Mouse (Mus musculus) CH12.LX (cell line): ENCODE data around the gene H2-Oa. TPM values are rescaled to one million over a fixed set of nuclear protein-coding genes. Genes with fewer than 3 reads are reported as not detected.
"Not testable (repeated sequence)": the region's sequence is repeated elsewhere in the genome, so short reads cannot be mapped to it uniquely, and the experiment has no call there.

ENCODE experiments used
- DNase-seq: peaks from one replicate; pipeline ENCODE4 v3.0.0-alpha.2; 2013; ENCODE audit errors: extremely low read depth
- H3K27ac ChIP-seq: 2 replicates; pipeline ENCODE4 v1.5.1; 2012; ENCODE audit warnings: low read depth, mild to moderate bottlenecking, control low read depth, moderate library complexity; ENCODE audit not compliant: insufficient read depth
- H3K27me3 ChIP-seq: replicated peaks from 2 replicates; pipeline ENCODE3; 2012; ENCODE audit warnings: inconsistent platforms
- H3K36me3 ChIP-seq, 2 experiments: replicated peaks in 1 of 2; 2 replicates each; pipeline versions ENCODE3 to v1.6.1; 2012; ENCODE audit warnings: inconsistent platforms in 1 of 2, low read length in 1 of 2, mild to moderate bottlenecking in 1 of 2, mixed read lengths in 1 of 2, moderate library complexity in 1 of 2; ENCODE audit not compliant: control insufficient read depth in 1 of 2, insufficient read depth in 1 of 2
- H3K4me1 ChIP-seq, 2 experiments: 2 replicates each; pipeline ENCODE4 v1.6.1; 2012; ENCODE audit warnings: inconsistent platforms in 1 of 2, moderate library complexity in 1 of 2; ENCODE audit not compliant: insufficient read depth in 2 of 2, control insufficient read depth in 1 of 2
- H3K4me2 ChIP-seq: 2 replicates; pipeline ENCODE4 v1.6.1; 2012; ENCODE audit warnings: low read depth, mild to moderate bottlenecking, control low read depth; ENCODE audit not compliant: poor library complexity, insufficient read depth, severe bottlenecking
- H3K4me3 ChIP-seq, 3 experiments: fragments of 150-350 bp in 1 of 3; sonication (generic) in 1 of 3; replicated peaks in 1 of 3; 2 replicates each; pipeline versions ENCODE3 to v1.5.1; 2011 to 2012; ENCODE audit warnings: low read depth in 2 of 3, low read length in 2 of 3, mild to moderate bottlenecking in 2 of 3, moderate library complexity in 2 of 3, control low read depth in 1 of 3, improper control_type of control experiment in 1 of 3, inconsistent platforms in 1 of 3, mixed read lengths in 1 of 3; ENCODE audit not compliant: poor library complexity in 1 of 3
- H3K79me2 ChIP-seq: replicated peaks from 2 replicates; pipeline ENCODE4 v1.6.1; 2012; ENCODE audit warnings: mild to moderate bottlenecking, moderate library complexity; ENCODE audit not compliant: control insufficient read depth, poor library complexity, insufficient read depth, severe bottlenecking; ENCODE audit errors: extremely low read depth
- H3K9ac ChIP-seq: 2 replicates; pipeline ENCODE4 v1.6.1; 2012; ENCODE audit warnings: low read depth, mild to moderate bottlenecking, control low read depth, moderate library complexity; ENCODE audit not compliant: insufficient read depth
- H3K9me3 ChIP-seq: replicated peaks from 2 replicates; pipeline ENCODE3; 2012; ENCODE audit warnings: low read length, inconsistent platforms, mixed read lengths
- BHLHE40 ChIP-seq: IDR thresholded peaks from 2 replicates; pipeline ENCODE4 v1.6.1; 2011; ENCODE audit warnings: mild to moderate bottlenecking, low read depth, low read length, improper control_type of control experiment
- CHD2 ChIP-seq: IDR thresholded peaks from 2 replicates; pipeline ENCODE4 v1.6.1; 2011; ENCODE audit warnings: low read length, improper control_type of control experiment
- CTCF ChIP-seq, 2 experiments: IDR thresholded peaks in 1 of 2; conservative IDR thresholded peaks in 1 of 2; 2 replicates each; pipeline ENCODE4 v1.5.1; 2011 to 2012; ENCODE audit warnings: low read depth in 2 of 2, low read length in 2 of 2, improper control_type of control experiment in 1 of 2, inconsistent platforms in 1 of 2, mild to moderate bottlenecking in 1 of 2, moderate library complexity in 1 of 2
- E2F4 ChIP-seq: IDR thresholded peaks from 2 replicates; pipeline ENCODE4 v1.6.1; 2011; ENCODE audit warnings: low read depth, low read length, improper control_type of control experiment; ENCODE audit not compliant: insufficient replicate concordance
- ELF1 ChIP-seq: IDR thresholded peaks from 2 replicates; pipeline ENCODE4 v1.6.1; 2014; ENCODE audit warnings: low read depth, mild to moderate bottlenecking, inconsistent platforms, low read length, improper control_type of control experiment
- EP300 ChIP-seq: IDR thresholded peaks from 2 replicates; pipeline ENCODE4 v1.6.1; 2011; ENCODE audit warnings: low read length, improper control_type of control experiment
- ETS1 ChIP-seq: conservative IDR thresholded peaks from 2 replicates; pipeline ENCODE4 v1.6.1; 2012; ENCODE audit warnings: low read depth, mild to moderate bottlenecking, inconsistent platforms, low read length, improper control_type of control experiment, moderate library complexity
- GABPA ChIP-seq: IDR thresholded peaks from 2 replicates; pipeline ENCODE4 v1.6.1; 2012; ENCODE audit warnings: low read depth, low read length, improper control_type of control experiment, inconsistent platforms; ENCODE audit not compliant: insufficient replicate concordance
- HCFC1 ChIP-seq: IDR thresholded peaks from 2 replicates; pipeline ENCODE4 v1.6.1; 2012; ENCODE audit warnings: low read depth, mild to moderate bottlenecking, inconsistent platforms, low read length, improper control_type of control experiment
- IRF4 ChIP-seq: IDR thresholded peaks from 2 replicates; pipeline ENCODE4 v1.6.1; 2014; ENCODE audit warnings: low read depth, mild to moderate bottlenecking, inconsistent platforms, low read length, improper control_type of control experiment
- JUN ChIP-seq: IDR thresholded peaks from 2 replicates; pipeline ENCODE4 v1.6.1; 2011; ENCODE audit warnings: low read depth, mild to moderate bottlenecking, low read length, improper control_type of control experiment, moderate library complexity; ENCODE audit not compliant: insufficient read depth
- MAFK ChIP-seq: IDR thresholded peaks from 2 replicates; pipeline ENCODE4 v1.6.1; 2011; ENCODE audit warnings: low read length, improper control_type of control experiment; ENCODE audit not compliant: insufficient replicate concordance
- MAX ChIP-seq: IDR thresholded peaks from 2 replicates; pipeline ENCODE4 v1.6.1; 2011; ENCODE audit warnings: low read length, improper control_type of control experiment
- MAZ ChIP-seq: IDR thresholded peaks from 2 replicates; pipeline ENCODE4 v1.6.1; 2012; ENCODE audit warnings: low read depth, mild to moderate bottlenecking, inconsistent platforms, low read length, improper control_type of control experiment, moderate library complexity
- MEF2A ChIP-seq: IDR thresholded peaks from 2 replicates; pipeline ENCODE4 v1.6.1; 2014; ENCODE audit warnings: low read depth, mild to moderate bottlenecking, inconsistent platforms, low read length, improper control_type of control experiment, borderline replicate concordance
- MYC ChIP-seq: IDR thresholded peaks from 2 replicates; pipeline ENCODE4 v1.6.1; 2011; ENCODE audit warnings: low read depth, mild to moderate bottlenecking, improper control_type of control experiment, low read length
- POLR2A ChIP-seq: IDR thresholded peaks from 2 replicates; pipeline ENCODE4 v1.6.1; 2011; ENCODE audit warnings: low read depth, mild to moderate bottlenecking, improper control_type of control experiment, low read length
- POLR2AphosphoS2 ChIP-seq: IDR thresholded peaks from 2 replicates; pipeline ENCODE4 v1.6.1; 2011; ENCODE audit warnings: low read depth, low read length, improper control_type of control experiment
- RAD21 ChIP-seq: IDR thresholded peaks from 2 replicates; pipeline ENCODE4 v1.6.1; 2011; ENCODE audit warnings: low read depth, mild to moderate bottlenecking, low read length, improper control_type of control experiment, moderate library complexity
- RCOR1 ChIP-seq: conservative IDR thresholded peaks from 2 replicates; pipeline ENCODE4 v1.6.1; 2012; ENCODE audit warnings: low read depth, mild to moderate bottlenecking, inconsistent platforms, low read length, improper control_type of control experiment
- SIN3A ChIP-seq: IDR thresholded peaks from 2 replicates; pipeline ENCODE4 v1.6.1; 2012; ENCODE audit warnings: low read length, improper control_type of control experiment, inconsistent platforms
- SMC3 ChIP-seq: IDR thresholded peaks from 2 replicates; pipeline ENCODE4 v1.6.1; 2011; ENCODE audit warnings: low read depth, low read length, improper control_type of control experiment
- TBP ChIP-seq: conservative IDR thresholded peaks from 2 replicates; pipeline ENCODE4 v1.6.1; 2011; ENCODE audit warnings: low read depth, low read length, improper control_type of control experiment
- TCF12 ChIP-seq: IDR thresholded peaks from 2 replicates; pipeline ENCODE4 v1.6.1; 2014; ENCODE audit warnings: low read depth, mild to moderate bottlenecking, inconsistent platforms, low read length, improper control_type of control experiment
- UBTF ChIP-seq: IDR thresholded peaks from 2 replicates; pipeline ENCODE4 v1.6.1; 2012; ENCODE audit warnings: low read depth, mild to moderate bottlenecking, inconsistent platforms, low read length, improper control_type of control experiment, moderate library complexity
- USF2 ChIP-seq: conservative IDR thresholded peaks from 2 replicates; pipeline ENCODE4 v1.6.1; 2011; ENCODE audit warnings: low read depth, low read length, improper control_type of control experiment
- ZNF384 ChIP-seq: IDR thresholded peaks from 2 replicates; pipeline ENCODE4 v1.6.1; 2012; ENCODE audit warnings: low read depth, low read length, improper control_type of control experiment, inconsistent platforms
- dilution Hi-C: fragments of 300-500 bp; cut with MboI; formaldehyde crosslinking; loops from 2 replicates; pipeline ENCODE4 v1.14.3; 2020; ENCODE audit warnings: low sequenced_read_pairs; ENCODE audit not compliant: extremely low pct_unique_long_range_greater_than_20kb, extremely low pct_ligation_motif_present
- in situ Hi-C: fragments of 300-500 bp; cut with MboI; formaldehyde crosslinking; loops from 3 replicates; pipeline ENCODE4 v1.14.3; 2019; ENCODE audit warnings: low sequenced_read_pairs, low pct_ligation_motif_present, low pct_unique_long_range_greater_than_20kb, mixed read lengths
- polyA plus RNA-seq: library from polyadenylated mRNA; unstranded; fragments of >175 nt; gene quantifications from 2 replicates; pipeline ENCODE4 v1.2.1, GENCODE M21; 2012; ENCODE audit warnings: low read depth; ENCODE audit not compliant: insufficient read length
- total RNA-seq, 2 experiments: library from RNA; depleted of rRNA; stranded (reverse); fragments of 300-350 nt in 1 of 2; fragments of >200 nt in 1 of 2; gene quantifications; 2 replicates each; pipeline ENCODE4 v1.2.3; 2012 to 2014

Gene H2-Oa
- total and polyA plus RNA-seq, 3 experiments = 21.5 to 42.7 (median 40.4) TPM

- Histone ChIP-seq H3K27me3 (no peaks in the 10 kb centered on the region), H3K27ac (no peak within 1 kb of the TSS), H3K4me2 (peak within 1 kb of the TSS; percentile 24; the same call in 1 of the 2 replicates), H3K9me3 (no peaks in the 10 kb centered on the region), H3K4me3 (peak within 1 kb of the TSS in 1 of 3 experiments; percentile 50), H3K4me1 (peaks cover 18 to 46% of the 10 kb centered on the region in 2 experiments), H3K36me3 (peaks cover 9 to 30% of the 10 kb centered on the region in 2 experiments), H3K79me2 (peaks cover 5% of the 10 kb centered on the region), H3K9ac (no peak within 1 kb of the TSS)
- dilution Hi-C loops = no loop called here
- no peak for TF ChIP-seq MAX
- no peak for TF ChIP-seq HCFC1
- TF ChIP-seq ELF1 = peak; percentile 66; the same call in 1 of the 2 replicates
- TF ChIP-seq ETS1 = peak; percentile 92
- TF ChIP-seq SIN3A = 0 out of 2 replicates have a peak, but pooled peaks have one; percentile 43
- TF ChIP-seq MEF2A = peak; percentile 80
- peak; percentile 98 for TF ChIP-seq IRF4
- TF ChIP-seq JUN = peak; percentile 50; the same call in 1 of the 2 replicates
- TF ChIP-seq TCF12 = peak; percentile 82
- TF ChIP-seq EP300 = peak; percentile 98
- peak; percentile 92 for TF ChIP-seq MAFK
- TF ChIP-seq CHD2 = peak; percentile 82
- TF ChIP-seq RCOR1 = peak; percentile 91; the same call in 1 of the 2 replicates
- peak; percentile 49; the same call in 1 of the 2 replicates for TF ChIP-seq MYC
- no peak for TF ChIP-seq GABPA
- no peak for TF ChIP-seq TBP
- peak; percentile 82 for TF ChIP-seq BHLHE40
- in situ Hi-C loops = no loop called here
- DNase-seq = peak; percentile 97
Observed at GRCm38 (mm10) chr17:34143033-34143432, 50.9 kb downstream of the H2-Oa start, which contains the start of gene H2-DMb2. Gene H2-DMb2 (plus strand): TSS chr17:34143307.

- no peak for TF ChIP-seq ELF1
- TF ChIP-seq POLR2A = no peak
- no peak for TF ChIP-seq HCFC1
- TF ChIP-seq MAX = no peak
- no peak for TF ChIP-seq IRF4
- TF ChIP-seq MAFK = no peak
- no peak for TF ChIP-seq ZNF384
- TF ChIP-seq SMC3 = no peak
- no peak for TF ChIP-seq CTCF (conservative IDR thresholded peaks at IDR 0.05 in 1 of 2, IDR thresholded peaks at IDR 0.05 in 1 of 2; ENCODE audit: low read depth in 2 of 2, low read length in 2 of 2)
- no peak for TF ChIP-seq UBTF
- TF ChIP-seq RAD21 = no peak
- TF ChIP-seq E2F4 = no peak
- TF ChIP-seq POLR2AphosphoS2 = no peak
- no peak for TF ChIP-seq MYC
- no peak for TF ChIP-seq USF2
- TF ChIP-seq TBP = no peak
- TF ChIP-seq MAZ = no peak
- Histone ChIP-seq H3K9me3 (no peaks in the 10 kb centered on the region), H3K27ac (no peak overlapping the region), H3K4me1 (peaks cover 18 to 46% of the 10 kb centered on the region in 2 experiments), H3K36me3 (peaks cover 5 to 28% of the 10 kb centered on the region in 2 experiments), H3K4me3 (no peak overlapping the region), H3K4me2 (no peak overlapping the region; the same call in 1 of the 2 replicates), H3K27me3 (no peaks in the 10 kb centered on the region), H3K79me2 (peaks cover 5% of the 10 kb centered on the region), H3K9ac (no peak overlapping the region)
- dilution Hi-C loops (no loop called here), in situ Hi-C loops (no loop called here)
- no peak for DNase-seq
Observed at GRCm38 (mm10) chr17:34143461-34143860, 51.3 kb downstream of the H2-Oa start.

- H3K27ac ChIP-seq, H3K4me3 ChIP-seq, dilution Hi-C loops, DNase-seq, H3K79me2 ChIP-seq, H3K9me3 ChIP-seq, H3K27me3 ChIP-seq, H3K4me2 ChIP-seq, H3K9ac ChIP-seq, in situ Hi-C loops: not testable (repeated sequence)
- Histone ChIP-seq H3K36me3 (peaks cover 2 to 22% of the 10 kb centered on the region in 2 experiments), H3K4me1 (peaks cover 18 to 46% of the 10 kb centered on the region in 2 experiments)
Observed at GRCm38 (mm10) chr17:34144221-34144620, 52.1 kb downstream of the H2-Oa start.
